Mouse (Mus musculus) frontal cortex, postnatal 14 days (tissue): ENCODE measurements at regions not wholly inside any gene's neighbourhood (a gene's known extent, or its start where the extent isn't known, plus 50 kb on each side); places are given as distances from the start of the nearest gene placed in this dataset.
A peak's percentile ranks its signal among the peaks of the same experiment; 100 is the strongest.

Source experiments
- DNase-seq, 2 experiments: peaks; one replicate each; pipeline ENCODE4 v3.0.0; 2022; ENCODE audit warnings: low spot score in 2 of 2

DNA sequence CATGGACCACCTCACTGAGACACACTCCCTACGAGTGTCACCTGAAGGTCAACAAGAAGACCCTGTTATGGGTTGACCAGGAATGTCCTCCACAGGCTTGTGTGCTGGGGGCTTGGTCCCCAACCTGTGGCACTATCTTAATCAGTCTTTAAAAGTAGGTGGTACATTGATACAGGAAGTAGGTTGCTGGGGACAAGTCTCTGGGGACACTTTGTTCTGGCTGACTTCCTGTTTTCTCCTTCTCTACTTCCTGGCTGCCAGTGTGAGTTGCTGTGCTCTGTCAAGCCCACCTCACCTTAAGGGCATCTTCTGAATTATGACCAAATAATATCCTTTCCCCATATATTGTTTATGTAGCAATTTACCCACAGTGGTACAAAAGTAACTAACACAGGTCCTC, 96.1 kb downstream of the Cct6b start:
- no peak for DNase-seq

DNA sequence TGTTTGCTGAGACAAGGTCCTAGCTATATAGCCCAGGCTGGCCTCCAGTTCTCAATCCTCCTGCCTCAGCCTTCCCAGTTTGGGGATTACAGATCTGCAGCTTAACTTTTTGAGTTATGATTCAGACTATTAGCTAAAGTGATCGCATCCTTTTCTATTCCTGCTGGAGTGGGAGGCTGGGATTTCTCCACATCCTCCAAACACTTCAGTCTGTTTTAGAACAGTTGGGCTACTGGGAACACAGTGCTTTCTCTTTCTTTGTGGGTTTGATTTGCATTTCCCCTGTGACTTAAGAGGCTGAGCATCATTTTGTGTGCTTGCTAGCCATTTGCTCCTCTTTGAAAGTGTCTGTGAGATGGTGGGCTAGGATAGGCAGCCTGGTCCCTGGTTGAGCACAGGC, 100.0 kb downstream of the Cct6b start:
- DNase-seq = no peak

DNA sequence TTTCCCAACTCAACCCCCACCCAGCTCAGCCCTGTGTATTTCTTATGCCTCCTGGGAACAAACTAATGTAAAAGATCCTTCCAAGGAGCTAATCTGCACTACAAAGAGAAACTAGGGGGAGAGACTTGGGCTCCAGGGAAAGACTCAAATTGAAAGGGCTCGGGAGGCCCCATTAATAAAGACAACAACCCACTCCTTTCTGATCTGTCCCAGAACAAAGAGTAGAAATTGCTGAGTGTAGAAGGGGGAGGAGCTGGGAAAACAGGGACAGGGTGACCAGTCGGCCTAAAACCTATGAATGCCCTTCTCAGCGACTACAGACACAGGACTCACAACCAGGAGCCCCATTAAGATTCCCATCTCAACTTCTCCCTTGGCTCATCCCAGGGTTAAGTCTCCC, 102.0 kb downstream of the Cct6b start:
- no peak for DNase-seq

DNA sequence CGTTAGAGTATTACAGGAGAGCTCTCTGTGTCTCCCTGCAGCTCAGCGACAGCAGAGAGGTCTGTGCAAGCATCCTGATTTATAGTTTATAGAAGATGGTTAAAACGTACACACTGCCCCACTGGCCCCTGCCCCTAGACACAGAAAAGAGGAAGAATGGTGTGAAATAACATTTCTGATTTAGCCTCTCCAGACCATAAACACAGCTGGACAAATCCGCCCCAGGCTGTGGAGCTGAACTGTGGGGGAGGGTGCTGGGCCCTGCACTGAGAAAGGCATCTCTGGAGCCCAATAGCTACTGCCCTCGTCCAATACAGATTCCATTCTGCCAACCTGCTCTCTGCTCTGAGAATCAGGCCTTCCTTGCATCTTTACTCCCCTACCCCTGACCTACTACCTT, 112.4 kb downstream of the Cct6b start:
- DNase-seq = no peak

DNA sequence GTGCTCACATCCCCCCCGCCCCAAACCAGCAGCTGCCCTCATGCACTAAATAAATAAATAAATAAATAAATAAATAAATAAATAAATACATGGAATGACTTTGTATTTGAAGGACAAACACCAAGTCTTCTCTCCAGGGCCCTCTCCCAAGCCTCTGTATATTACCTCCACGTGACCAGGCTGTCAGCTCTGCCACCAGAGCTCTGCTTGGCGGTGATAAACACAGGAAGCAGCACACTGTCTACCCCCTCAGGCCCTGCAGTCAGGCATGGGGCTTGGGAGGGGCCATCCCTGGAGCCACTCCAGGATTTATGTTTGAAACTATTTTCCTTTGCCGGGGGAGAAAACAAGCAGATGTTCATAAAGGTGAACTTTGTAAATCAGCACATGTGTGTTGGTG, 125.6 kb downstream of the Cct6b start:
- no peak for DNase-seq

DNA sequence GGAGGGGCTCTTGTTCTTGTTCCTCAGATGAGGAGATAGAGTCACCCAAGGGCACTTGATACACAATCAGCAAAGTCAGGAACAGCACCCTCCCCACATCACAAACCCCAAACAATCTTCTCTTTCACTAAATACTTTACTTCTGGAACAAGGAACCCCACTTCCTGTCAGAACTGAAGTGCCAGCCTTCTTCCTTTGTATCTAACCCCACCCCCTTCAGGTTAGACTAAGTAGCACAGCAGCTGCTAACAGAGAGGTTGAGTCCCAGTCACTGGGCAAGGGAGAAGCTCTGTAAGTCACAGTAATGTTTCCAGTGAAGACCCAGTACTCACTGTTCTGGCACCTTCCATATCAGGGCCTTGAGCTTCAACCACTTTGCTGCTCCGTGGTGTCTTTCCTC, 131.9 kb downstream of the Cct6b start:
- no peak for DNase-seq

DNA sequence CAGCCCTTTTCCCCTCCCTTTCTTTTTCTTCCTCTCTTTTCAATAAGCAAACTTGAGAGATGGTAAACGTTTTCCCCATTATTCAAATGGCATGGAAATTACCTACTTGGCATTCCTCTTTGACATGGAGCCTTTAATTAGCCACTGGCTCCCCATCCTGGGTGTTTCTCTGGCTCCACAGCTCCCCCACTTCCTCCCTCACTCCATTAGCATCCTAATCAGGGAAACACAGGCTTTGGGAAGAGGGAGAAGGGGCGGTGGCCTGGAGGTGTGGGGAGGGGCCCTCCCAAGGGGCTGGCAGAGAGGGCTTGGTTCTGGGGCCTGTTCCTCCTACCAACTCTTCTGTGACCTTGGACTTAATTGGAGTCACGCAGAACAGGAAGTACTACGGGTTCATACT, 132.7 kb downstream of the Cct6b start:
- DNase-seq = peak in 1 of 2 experiments; percentile 10

DNA sequence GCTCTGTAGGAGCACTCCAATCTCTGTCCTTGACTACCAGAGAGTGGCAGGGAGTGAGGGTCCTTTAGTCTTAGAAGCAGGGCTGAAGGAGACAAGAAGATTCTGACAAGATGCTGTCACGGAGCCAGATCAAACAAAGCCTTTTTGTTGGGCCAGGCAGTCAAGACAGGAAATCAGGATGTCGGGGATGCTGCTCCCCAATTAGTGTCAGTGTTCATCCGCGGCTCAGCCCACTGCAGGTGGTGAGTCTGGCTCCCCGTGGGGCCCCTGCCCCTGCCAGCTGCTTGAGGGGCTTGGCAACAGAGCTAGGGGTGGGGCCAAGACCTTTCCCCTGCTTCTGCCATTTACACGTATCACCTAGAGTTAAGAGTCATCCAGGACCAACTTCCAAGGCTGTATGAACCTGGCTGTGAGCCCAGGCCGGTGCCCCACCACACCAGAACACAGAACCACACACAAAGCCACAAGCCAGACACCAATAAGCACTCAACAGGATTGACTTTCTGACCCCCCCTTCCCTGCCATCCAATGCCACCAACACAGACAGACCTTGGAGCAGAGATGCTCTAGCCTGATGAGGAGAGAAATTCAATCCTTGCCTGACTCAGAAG, 137.5 kb downstream of the Cct6b start:
- DNase-seq = no peak

DNA sequence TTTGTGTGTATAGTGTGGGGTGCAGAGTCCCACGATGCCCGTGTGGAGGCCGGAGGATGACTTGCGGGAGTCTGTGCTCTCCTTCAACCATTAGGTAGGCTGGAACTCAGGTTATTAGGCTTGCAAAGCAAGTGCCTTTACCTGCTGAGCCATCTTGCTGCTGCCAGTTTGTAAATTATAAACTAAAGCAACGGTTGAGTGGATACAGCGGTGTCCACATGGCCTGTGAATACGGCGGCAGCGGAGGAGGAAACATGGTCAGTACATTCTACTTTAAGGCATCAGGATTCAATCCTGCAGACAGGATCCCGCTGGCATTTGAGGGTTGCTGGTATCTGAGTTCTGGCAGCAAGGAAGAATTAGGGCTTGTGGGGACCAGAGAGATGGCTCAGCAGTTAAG, 143.1 kb downstream of the Cct6b start:
- no peak for DNase-seq

DNA sequence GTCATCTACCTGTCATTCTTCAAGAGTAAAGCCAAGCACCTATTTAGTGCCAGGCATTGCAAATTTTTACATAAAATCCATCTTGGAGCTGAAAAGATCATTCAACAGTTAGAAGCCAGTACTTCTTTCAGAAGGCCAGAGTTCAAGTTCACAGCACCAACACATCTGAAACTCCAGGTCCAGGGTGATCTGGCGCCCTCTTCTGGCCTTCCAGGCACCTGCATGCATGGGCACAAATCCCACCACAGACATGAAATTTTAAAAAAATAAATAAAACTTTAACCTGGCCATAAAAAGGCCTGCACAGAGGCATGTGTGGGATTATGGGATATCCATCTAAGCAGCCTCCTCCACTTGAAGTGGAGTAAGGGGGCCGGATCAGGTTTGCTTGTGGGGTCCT, 144.7 kb downstream of the Cct6b start:
- no peak for DNase-seq

DNA sequence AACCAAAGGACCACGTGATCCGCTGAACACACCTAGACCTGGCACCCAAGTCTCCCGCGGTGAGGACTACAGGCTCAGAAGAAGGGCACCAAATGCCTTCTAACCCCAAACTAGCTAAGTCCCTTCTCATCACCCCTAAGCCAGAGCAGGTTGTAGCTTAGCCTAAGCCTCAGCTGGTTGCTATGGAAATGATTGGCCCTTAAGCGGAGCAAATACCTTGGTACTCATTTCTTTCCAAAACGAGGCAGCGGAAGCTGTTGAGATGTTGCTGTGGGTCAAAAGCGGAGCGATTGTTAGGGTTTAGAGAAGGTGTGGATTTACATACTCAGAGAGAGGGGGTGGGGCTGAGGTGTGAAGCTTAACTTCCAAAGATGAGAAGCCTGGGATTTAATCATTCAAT, 145.7 kb downstream of the Cct6b start:
- DNase-seq = no peak

DNA sequence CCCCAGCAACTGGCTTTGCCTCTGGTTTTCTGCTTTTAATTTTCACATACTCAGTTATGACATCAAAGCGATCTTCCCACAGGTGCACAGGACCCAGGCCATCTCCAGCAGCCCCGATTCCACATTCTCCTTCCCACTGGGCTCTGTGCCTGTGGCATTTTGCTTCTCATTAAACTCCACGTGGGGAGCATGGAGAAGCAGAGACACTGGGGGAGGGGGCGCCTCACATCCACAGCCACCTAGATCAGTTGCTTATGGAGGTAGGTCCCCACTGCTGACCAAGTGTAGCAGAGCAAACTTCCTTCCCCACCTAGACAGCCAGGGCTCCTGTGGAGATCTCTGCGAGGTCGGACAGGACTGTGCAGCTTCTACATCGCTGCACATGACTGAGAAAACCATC, 147.3 kb downstream of the Cct6b start:
- DNase-seq = no peak

DNA sequence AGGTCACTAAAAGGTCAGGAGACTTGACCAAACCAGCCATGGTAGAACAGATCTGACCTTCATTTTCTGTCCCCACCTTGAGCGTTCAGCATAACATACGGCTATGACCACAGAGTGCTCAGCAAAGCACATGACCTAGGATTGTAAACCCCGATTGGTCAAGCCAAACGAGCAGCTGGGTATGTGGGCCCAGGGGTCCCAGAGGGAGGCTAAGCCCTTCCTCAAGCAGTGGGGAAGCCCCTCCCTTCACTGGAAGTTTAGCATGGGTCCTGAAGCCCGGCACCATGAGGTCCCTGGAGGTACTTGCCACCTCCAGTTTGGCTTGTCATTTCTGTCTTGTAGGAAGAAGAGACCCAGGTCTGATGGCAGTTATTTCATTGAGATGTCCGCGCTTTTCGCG, 149.8 kb downstream of the Cct6b start:
- no peak for DNase-seq

DNA sequence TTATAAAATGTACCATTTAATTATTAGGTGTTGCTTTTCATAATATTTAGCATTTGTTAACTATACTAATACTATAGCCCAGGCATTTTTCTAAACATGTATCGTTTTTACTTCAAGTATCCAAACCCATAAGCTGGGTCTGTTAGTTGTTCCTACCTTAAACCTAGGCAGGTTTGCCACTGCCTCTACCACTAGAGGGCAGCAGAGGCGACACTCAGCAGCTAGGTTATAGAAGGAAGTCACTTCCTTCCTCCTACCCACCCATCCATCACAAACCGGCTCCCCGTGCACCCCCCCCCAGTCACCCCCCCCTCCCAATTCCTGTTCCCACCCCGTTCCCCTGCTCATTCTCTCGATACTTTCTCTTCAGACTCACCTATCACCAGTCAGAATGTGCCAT, 150.6 kb downstream of the Cct6b start:
- DNase-seq = peak in 1 of 2 experiments; percentile 52

DNA sequence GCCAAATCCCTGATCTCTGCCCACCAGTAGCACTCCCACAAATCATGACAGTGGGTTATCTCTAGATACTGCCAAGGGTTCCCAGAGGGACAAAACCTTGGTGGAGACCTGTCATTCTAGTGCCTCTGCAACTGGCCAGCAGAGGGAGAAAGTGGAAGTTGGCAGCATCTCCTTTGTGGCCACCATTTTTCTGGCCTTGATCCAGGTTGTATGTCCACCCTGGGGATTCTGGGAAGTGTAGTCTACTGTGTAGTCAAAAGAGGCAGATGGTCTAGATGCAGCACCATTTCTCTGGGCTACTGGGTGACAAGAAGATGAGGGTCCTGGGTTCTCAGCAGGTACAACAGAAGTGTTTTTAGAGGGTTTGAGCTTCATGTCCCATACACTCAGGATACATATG, 152.1 kb downstream of the Cct6b start:
- no peak for DNase-seq

DNA sequence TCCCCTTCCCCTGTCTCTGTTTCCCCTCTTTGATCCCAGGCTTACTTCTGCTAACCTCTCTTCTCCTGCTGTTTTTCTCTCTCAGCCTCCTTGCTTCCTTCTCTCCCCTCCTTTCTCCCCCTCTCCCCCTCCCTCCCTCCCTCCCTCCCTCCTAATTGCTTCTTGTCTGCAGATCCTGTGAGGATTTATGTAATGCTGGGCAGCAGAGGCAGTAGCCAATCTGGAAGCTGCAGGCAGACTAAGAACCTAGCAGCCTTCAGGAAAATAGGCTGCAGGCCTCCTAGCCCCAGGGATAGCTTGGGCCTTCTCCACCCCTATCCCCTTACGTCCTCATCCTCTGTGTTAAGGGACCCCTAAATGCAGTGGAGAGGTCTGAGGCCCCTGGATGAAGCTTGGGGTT, 155.2 kb downstream of the Cct6b start:
- DNase-seq = no peak

DNA sequence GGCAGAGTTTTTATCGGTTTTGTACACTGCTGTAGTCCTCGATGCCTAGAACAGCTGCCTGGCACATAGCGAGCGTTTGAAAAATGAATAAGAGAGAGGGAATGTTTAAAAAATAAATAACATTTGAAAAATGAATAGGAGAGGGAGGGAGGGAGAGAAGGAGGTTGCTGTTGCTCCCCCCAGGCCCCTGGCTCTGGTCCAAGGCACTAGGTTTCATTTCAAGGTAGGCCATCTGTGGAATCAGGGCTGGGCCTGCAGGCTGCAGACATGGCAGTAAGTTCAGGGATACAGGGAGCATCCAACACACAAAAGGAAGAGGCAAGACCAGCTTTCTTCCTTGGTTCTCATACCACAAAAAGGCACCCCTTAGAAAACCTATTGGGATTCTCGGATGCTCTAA, 156.5 kb downstream of the Cct6b start:
- DNase-seq = no peak

DNA sequence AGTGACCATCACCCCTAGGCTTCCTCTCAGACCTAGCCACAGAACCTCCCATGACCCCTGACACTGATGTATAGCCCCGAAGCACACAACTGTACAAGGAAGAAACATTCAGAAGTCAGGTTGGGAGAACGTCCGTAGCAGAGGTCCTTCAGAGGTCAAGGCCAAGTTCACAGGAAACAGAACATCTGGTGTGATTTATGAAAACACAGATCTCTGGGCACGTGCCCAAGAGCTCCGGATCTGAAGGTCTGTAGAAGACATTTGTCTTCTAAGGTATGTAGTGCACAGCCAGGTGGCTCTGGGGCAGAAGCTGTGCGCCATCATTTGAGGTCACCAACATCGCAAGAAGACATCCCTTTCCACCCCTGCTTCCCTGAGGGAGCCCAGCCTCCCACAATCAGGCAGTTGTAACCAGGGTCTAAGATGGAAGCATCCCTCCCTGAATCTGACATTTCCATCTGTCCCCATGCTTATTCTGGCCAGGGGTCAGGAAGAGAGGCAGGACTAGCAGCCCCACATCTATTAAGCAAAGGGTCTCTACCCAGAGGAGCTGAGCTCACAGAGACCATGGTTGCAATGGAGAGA, 159.8 kb downstream of the Cct6b start:
- DNase-seq = no peak

DNA sequence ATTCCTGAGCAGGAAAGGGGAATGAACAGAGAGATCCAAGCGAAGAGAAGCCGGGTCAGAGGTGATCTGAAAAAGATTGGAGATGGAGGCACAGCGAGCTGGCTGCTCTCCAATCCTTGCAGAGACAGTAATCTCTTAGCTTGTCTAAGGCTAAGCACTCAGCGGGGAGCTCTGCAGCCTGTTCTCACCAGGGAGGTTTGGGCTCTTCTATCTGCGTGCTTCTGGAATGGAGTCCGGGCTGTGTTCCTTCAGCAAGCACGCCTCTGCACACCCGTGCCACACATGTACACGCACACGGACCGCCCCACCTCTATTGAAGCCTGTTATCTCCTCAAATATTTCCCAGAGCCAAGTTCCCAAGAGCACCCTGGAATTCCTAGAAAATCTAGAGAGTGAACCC, 161.3 kb downstream of the Cct6b start:
- no peak for DNase-seq

DNA sequence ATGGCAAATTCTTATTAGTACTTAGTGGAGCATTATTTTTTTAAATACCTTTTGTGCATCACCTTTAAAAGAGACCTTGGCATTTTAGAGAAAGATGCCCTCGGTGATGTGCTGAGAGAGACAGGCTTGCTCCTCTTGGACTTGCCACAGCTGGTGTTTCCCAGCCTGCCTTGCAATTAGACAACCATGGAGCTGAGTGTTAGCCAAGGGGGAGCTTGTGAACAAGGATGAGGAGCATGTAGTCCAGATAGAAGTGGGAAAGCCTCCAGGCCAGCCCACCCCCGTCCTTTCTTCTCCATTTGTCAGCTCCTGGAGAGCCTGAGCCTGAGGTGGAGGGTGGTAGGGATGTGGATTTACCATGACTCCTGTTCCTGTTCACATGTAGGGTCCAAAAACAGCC, 161.9 kb downstream of the Cct6b start:
- DNase-seq = no peak

DNA sequence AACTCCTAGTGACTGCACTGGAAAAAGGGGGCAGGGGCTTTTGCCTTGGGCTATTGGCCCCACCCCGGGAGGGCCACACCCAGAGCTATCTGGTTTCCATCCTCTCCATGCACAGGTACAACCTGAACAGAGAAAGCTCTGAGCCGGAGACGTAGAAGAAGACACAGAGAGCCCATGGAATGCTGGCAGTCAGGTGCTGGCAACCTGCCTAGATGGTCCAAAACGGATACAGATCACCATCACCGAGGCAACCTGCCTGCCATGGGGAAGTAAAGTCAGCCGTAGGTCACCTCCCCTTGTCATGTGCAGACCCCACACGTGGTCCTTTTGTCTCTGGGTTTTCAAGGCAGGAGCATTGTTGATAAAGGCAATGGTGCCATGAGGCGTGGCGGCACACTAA, 164.0 kb downstream of the Cct6b start:
- DNase-seq = no peak

DNA sequence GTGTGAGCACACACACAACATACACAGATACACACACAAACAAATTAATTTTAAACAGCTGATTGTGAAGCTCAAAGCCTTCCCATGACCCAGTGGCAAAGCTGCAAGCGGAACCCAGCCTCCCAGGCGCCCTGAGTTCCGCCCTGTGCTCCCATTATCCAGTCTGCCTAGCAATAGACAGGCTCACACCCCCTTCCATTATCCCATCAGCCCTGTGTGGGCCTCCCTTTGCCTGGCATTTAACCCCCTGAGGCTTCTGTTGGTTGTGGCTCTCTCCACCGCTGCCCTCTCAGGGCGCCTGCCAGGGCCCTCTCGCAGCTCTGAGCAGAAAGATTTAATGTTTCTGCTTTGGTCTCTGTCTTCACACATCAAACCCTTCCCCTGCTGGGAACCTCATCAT, 166.4 kb downstream of the Cct6b start:
- no peak for DNase-seq

DNA sequence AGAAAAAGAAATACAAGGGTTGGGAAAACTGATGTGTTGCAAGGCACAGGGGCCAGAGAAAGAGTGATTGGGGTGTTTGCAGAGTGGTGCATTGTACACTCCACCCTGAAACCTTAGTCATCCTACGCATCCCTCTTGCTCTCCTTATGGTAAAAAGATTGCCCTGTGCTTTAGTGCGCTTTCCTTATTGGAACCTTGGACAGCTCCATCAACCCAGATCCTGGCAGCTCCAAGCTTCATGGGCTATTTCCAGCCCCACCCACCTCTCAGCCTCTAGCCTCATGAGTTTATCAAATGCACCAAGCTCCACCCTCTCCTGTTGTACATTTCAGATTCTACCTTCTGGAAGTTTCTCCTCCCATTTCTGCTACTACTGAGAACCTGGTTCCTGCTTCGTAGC, 167.3 kb downstream of the Cct6b start:
- no peak for DNase-seq

DNA sequence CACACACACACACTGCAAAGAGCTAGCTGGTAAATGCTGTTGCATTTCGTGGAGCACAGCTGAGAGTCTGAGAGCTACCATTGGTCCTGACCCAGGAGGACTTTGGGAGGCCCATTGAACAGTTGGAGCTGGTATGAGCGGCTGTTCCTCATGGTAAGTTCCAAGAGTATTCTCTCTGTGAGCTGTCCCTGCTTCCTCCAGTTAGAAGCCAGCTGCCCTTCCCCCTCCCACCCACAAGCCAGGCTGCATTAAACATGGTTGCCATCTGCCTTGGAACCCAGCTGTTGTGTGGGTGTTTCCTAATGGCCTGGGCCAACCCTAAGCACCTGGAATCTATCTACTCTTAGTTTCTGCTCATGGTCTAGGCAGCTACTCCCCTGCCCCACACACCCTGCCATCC, 174.4 kb downstream of the Cct6b start:
- no peak for DNase-seq
